Mouse (Mus musculus) limb, embryonic 13.5 days (tissue): ENCODE results near the gene Zbtb46. TPM values are rescaled to one million over a fixed set of nuclear protein-coding genes. Genes with fewer than 3 reads are reported as not detected.
"Not testable (repeated sequence)": the region's sequence is repeated elsewhere in the genome, so short reads cannot be mapped to it uniquely, and the experiment has no call there.

Experiments
- ATAC-seq: fragments of 200-750 bp; cut with Nextera tagmentation; 2 replicates; pipeline ENCODE4 v1.8.0; 2017; ENCODE audit warnings: low read depth, moderate number of reproducible peaks, moderate TSS enrichment; ENCODE audit not compliant: low FRiP score
- H3K27ac ChIP-seq: fragments of 300-500 bp; sonication (generic); 2 replicates; pipeline ENCODE4 v1.5.1; 2015; ENCODE audit warnings: inconsistent platforms, mild to moderate bottlenecking, moderate library complexity
- H3K27me3 ChIP-seq: fragments of 300-500 bp; sonication (generic); 2 replicates; pipeline ENCODE4 v1.6.1; 2015; ENCODE audit warnings: mild to moderate bottlenecking, inconsistent platforms
- H3K36me3 ChIP-seq: fragments of 300-500 bp; sonication (generic); 2 replicates; pipeline ENCODE4 v1.6.1; 2015; ENCODE audit warnings: inconsistent platforms, mild to moderate bottlenecking, moderate library complexity
- H3K4me1 ChIP-seq: fragments of 300-500 bp; sonication (generic); 2 replicates; pipeline ENCODE4 v1.6.1; 2015; ENCODE audit warnings: inconsistent platforms
- H3K4me2 ChIP-seq: fragments of 300-500 bp; sonication (generic); replicated peaks from 2 replicates; pipeline ENCODE4 v1.6.1; 2015; ENCODE audit warnings: inconsistent platforms, mild to moderate bottlenecking, moderate library complexity
- H3K4me3 ChIP-seq: fragments of 300-500 bp; sonication (generic); 2 replicates; pipeline ENCODE4 v1.5.1; 2015; ENCODE audit warnings: moderate library complexity, mild to moderate bottlenecking, inconsistent platforms
- H3K9ac ChIP-seq: fragments of 300-500 bp; sonication (generic); 2 replicates; pipeline ENCODE4 v1.6.1; 2015; ENCODE audit warnings: mild to moderate bottlenecking, inconsistent platforms
- H3K9me3 ChIP-seq: fragments of 300-500 bp; sonication (generic); 2 replicates; pipeline ENCODE4 v1.6.1; 2016; ENCODE audit warnings: inconsistent platforms
- WGBS: fragments of 180-500 bp; shearing (Covaris S2); methylation state at CpG from one replicate; pipeline ENCODE4 v1.1.7; 2015; 5-methylcytosine and 5-hydroxymethylcytosine counted together
- polyA plus RNA-seq: library from polyadenylated mRNA; unstranded; fragments of >200 nt; fragmentation: Nextera tagmentation; extraction: Ambion mirVana; gene quantifications from 2 replicates; pipeline ENCODE4 v1.2.1, GENCODE M21; 2015

Zbtb46 gene
- polyA plus RNA-seq, result 5.7 and 6.1 TPM in 2 replicates

DNA sequence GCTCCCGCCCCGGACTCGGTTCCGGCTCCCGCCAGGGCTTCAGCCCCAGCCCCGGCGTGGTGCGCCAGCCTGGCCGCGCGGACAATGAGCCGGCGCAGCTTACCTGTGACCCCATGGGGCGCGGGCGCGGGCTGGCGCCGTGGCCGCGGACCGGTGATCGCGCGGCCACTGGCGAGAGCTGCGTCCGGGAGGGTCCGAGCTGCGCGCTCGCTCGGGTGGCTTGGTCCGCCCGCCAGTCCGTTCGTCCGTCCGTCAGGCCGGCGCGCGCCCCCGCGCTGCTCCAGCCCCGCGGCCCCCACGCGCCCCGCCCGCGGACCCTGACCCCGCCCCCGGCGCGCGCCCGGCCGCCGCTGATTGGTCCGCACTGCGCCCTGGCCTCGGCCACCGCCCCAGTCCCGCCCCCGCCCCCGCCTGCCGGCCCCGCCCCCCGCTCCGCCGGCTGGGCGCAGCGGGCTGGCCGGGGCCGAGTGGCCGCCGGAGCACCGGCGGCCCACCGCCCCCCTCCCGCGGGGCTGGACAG, at the start of gene Zbtb46:
TSS of gene Zbtb46 (minus strand) at position 274 of the 520 bp plus-strand sequence.
- H3K4me3 ChIP-seq, result peak within 1 kb of the TSS; percentile 88
- peaks cover 18% of the 10 kb centered on the region for H3K4me1 ChIP-seq
- H3K9ac ChIP-seq, result peak within 1 kb of the TSS; percentile 76
- peaks cover 70% of the 10 kb centered on the region for H3K27me3 ChIP-seq
- H3K36me3 ChIP-seq, result no peaks in the 10 kb centered on the region
- peak; percentile 93 for ATAC-seq
- peak within 1 kb of the TSS; percentile 99 for H3K4me2 ChIP-seq
- no peaks in the 10 kb centered on the region for H3K9me3 ChIP-seq
- no peak within 1 kb of the TSS; the same call in 1 of the 2 replicates for H3K27ac ChIP-seq
- WGBS, result under 1% methylated on average over 39 of the region's 83 CpGs

DNA sequence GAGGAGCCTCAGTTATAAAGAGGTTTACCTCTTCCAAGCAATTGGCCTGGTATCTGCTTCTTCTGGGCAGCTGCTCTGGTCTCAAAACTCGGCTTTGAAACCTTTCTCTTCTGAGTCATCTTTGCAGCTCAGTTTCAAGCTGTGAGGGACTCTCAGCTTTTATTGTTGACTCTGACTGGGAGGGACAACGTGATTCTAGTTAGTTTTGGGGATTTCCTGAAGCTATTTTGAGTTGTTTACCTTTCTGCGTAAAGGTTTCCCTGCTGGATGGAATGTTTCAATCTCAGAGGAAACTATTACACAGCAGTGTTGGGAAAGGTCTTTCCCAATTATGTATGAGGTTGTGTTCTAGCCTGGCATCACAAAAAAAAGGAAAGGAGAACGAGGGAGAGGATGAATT, 39.4 kb upstream of the Zbtb46 start:
- H3K27ac ChIP-seq, result no peak overlapping the region
- 80% methylated on average over 4 of the region's 4 CpGs for WGBS
- H3K4me2 ChIP-seq, result peak overlapping the region; percentile 97; the same call in 1 of the 2 replicates
- peaks cover 15% of the 10 kb centered on the region for H3K4me1 ChIP-seq
- H3K9ac ChIP-seq, result no peak overlapping the region
- peak overlapping the region; percentile 66; the same call in 1 of the 2 replicates for H3K4me3 ChIP-seq
- ATAC-seq, result no peak
- no peaks in the 10 kb centered on the region for H3K9me3 ChIP-seq
- H3K27me3 ChIP-seq, result no peaks in the 10 kb centered on the region
- H3K36me3 ChIP-seq, result peaks cover 42% of the 10 kb centered on the region

DNA sequence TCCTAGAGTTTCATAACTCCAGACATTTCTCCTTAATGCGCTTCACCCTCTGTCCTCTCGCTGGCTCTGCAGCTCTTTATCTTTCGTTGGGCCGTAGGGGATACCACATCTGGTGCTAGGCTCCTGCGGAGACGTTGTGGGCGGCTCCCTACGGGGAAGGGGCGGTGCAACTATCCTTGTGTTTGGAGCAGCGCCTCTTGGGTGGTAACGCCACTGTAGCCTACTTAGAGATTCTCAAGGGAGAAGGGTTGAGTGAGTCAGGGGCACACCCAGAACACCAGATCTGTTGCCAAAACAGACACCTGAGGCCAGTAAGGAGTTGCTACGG, 38.3 kb upstream of the Zbtb46 start:
- H3K4me3 ChIP-seq, result peak overlapping the region; percentile 66
- peak overlapping the region; percentile 97 for H3K4me2 ChIP-seq
- no peaks in the 10 kb centered on the region for H3K27me3 ChIP-seq
- H3K9ac ChIP-seq, result peak overlapping the region; percentile 85
- ATAC-seq, result peak; percentile 32; the same call in 1 of the 2 replicates
- under 1% methylated on average over 12 of the region's 12 CpGs for WGBS
- H3K36me3 ChIP-seq, result peaks cover 31% of the 10 kb centered on the region
- peaks cover 15% of the 10 kb centered on the region for H3K4me1 ChIP-seq
- H3K9me3 ChIP-seq, result no peaks in the 10 kb centered on the region
- peak overlapping the region; percentile 85 for H3K27ac ChIP-seq

DNA sequence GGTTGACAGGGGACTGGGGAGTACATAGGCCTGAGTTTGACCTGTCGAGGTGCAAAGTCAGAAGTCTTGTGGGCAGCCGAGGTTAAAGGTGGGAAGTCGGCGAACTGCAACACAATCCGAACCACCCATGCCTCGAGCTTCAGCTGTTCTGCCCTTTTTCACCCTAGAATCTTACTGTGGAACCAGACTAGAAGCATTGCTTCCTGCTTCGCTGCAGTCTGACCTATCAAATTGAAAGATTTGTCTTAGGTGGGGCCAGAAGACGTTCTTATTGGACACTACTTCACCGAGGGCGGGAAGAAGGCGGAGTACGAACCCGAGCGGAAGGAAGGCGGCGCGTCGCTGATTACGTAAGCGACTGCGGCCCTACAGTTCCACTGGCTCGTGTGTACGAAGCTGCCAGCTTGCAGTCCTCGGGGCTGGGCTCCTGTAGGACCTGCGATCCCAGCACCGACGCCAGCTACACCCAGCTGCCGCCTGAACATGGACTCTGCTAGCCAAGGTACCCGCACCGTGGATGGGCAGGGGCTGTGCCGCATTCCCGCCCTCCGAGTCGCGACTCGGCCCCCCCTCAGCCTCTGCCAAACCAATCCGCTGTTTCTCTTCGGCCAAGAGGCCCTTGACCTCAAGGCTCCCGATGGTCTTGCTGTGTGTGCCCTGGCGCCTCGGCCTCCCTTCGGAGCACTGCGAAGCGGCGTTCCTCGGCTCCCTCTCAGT, 37.8 kb upstream of the Zbtb46 start, which contains the start of gene Tpd52l2:
TSS of gene Tpd52l2 (plus strand) at position 312 of the 717 bp plus-strand sequence.
- Histone ChIP-seq H3K9ac (peak within 1 kb of the TSS; percentile 85), H3K36me3 (peaks cover 26% of the 10 kb centered on the region), H3K4me2 (peak within 1 kb of the TSS; percentile 97), H3K4me1 (peaks cover 15% of the 10 kb centered on the region), H3K9me3 (no peaks in the 10 kb centered on the region), H3K27ac (peak within 1 kb of the TSS; percentile 85), H3K27me3 (no peaks in the 10 kb centered on the region), H3K4me3 (peak within 1 kb of the TSS; percentile 66)
- 0% methylated on average over 46 of the region's 46 CpGs for WGBS
- ATAC-seq, result peak; percentile 97

DNA sequence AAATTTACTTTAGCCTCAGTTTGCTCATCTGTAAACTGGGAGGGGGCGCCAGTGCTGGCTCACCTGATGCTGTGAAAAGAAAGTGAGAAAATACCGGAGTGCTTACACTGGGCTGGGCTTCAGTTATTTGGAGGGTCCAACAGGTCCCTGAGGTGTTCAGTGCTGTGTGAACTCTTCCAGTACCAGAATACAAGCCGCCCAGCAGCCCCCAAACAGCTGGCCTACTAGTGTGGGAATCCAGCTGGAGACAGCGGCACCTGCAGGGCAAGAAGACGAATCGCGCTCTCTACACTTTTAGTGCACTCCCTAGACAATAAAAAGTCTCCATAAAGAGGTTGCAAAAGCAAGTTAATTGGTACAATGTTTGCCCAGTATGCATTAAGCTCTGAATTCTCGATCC, 37.1 kb upstream of the Zbtb46 start:
- Histone ChIP-seq H3K4me2 (peak overlapping the region; percentile 97), H3K9me3 (no peaks in the 10 kb centered on the region), H3K27me3 (no peaks in the 10 kb centered on the region), H3K9ac (peak overlapping the region; percentile 58), H3K36me3 (peaks cover 19% of the 10 kb centered on the region), H3K4me3 (peak overlapping the region; percentile 66), H3K4me1 (peaks cover 15% of the 10 kb centered on the region), H3K27ac (peak overlapping the region; percentile 63; the same call in 1 of the 2 replicates)
- ATAC-seq, result 0 out of 2 replicates have a peak, but pooled peaks have one; percentile 30
- WGBS, result 12% methylated on average over 8 of the region's 8 CpGs

GRCm38 (mm10) chr2:181495845-181496244, 36.6 kb upstream of the Zbtb46 start:
- H3K27me3 ChIP-seq, H3K4me3 ChIP-seq, H3K27ac ChIP-seq, H3K9me3 ChIP-seq, H3K9ac ChIP-seq, ATAC-seq: not testable (repeated sequence)
- WGBS, result 68% methylated on average over 8 of the region's 8 CpGs
- peaks cover 15% of the 10 kb centered on the region for H3K36me3 ChIP-seq
- peak overlapping the region; percentile 97 for H3K4me2 ChIP-seq
- peaks cover 15% of the 10 kb centered on the region for H3K4me1 ChIP-seq

DNA sequence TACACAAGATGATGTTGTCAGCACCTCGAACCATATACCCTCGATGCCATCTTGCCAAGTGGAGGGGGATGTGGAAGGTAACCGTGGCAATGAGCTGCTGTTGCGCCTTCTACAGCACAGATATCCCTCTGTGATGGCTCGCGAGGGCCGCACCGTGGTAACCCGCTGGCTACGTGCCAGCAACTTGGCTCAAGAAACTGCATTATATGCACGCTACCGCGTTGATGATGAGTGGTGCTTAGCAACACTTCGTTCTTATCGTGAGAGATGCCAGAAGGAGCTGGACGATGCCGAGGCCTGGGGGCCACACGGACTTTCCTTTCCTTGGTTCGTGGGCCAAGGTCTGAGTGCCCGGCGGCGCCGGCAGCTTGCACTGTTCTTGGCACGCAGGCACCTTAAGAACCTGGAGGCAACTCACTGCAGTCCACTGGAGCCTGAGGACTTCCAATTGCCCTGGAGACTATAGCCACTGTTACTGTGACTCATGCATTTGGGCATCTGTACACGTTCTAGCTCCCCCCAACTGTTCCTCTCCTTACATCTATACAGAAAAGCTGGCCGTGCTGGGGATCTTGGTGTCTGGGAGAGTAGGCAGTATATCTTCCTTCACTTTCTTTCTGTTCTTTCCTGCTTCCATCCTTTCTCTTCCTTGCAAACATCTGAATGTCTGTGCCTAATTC, 35.2 kb upstream of the Zbtb46 start:
- WGBS, result 82% methylated on average over 26 of the region's 26 CpGs

DNA sequence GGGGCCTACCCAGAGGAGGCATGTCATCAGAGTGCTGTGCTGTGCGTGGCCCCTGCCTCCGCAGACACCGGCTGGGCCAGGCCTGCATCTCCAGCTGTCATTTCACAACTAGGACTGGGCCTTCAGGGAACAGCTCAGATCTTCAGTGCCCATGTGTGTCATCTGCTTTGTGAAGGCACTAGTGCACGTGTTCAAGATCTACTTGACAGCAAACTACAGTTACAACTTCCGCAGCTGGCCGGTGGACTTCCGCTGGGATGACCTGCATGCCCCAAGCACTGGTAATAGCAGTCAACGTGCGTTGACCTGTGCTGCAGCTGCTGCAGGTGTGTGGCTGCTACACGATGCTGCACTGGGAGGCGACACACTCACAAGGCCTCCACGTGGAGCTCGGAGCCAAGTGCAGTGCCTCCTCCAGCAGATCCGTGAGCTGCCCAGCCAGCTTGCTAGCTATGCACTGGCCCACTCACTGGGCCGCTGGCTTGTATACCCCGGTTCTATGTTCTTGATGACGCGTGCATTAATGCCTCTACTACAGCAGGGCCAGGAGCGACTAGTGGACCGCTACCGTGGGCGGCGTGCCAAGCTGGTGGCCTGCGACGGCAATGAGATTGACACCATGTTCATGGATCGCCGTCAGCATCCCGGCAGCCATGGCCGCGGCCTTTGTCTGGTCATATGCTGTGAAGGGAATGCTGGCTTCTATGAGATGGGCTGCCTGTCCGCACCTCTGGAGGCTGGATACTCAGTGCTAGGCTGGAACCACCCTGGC, 34.1 kb upstream of the Zbtb46 start, which contains the start of gene Abhd16b:
TSS of gene Abhd16b (plus strand) at position 51 of the 772 bp plus-strand sequence.
- Histone ChIP-seq H3K9ac (no peak within 1 kb of the TSS), H3K27ac (no peak within 1 kb of the TSS), H3K4me2 (no peak within 1 kb of the TSS), H3K36me3 (no peaks in the 10 kb centered on the region), H3K27me3 (no peaks in the 10 kb centered on the region), H3K9me3 (no peaks in the 10 kb centered on the region), H3K4me1 (peaks cover 10% of the 10 kb centered on the region), H3K4me3 (no peak within 1 kb of the TSS)
- no peak for ATAC-seq
- 82% methylated on average over 31 of the region's 31 CpGs for WGBS

More for the DNA sequence above, 35.2 kb upstream of the Zbtb46 start:
- H3K4me1 ChIP-seq, result peaks cover 15% of the 10 kb centered on the region
- ATAC-seq, result no peak
- H3K9me3 ChIP-seq, result no peaks in the 10 kb centered on the region
- no peak overlapping the region for H3K27ac ChIP-seq
- no peak overlapping the region for H3K4me2 ChIP-seq
- no peak overlapping the region for H3K4me3 ChIP-seq
- no peaks in the 10 kb centered on the region for H3K27me3 ChIP-seq
- H3K9ac ChIP-seq, result no peak overlapping the region; the same call in 1 of the 2 replicates
- 0 out of 2 replicates have a peak, but pooled peaks cover under 1% of the 10 kb centered on the region for H3K36me3 ChIP-seq

DNA sequence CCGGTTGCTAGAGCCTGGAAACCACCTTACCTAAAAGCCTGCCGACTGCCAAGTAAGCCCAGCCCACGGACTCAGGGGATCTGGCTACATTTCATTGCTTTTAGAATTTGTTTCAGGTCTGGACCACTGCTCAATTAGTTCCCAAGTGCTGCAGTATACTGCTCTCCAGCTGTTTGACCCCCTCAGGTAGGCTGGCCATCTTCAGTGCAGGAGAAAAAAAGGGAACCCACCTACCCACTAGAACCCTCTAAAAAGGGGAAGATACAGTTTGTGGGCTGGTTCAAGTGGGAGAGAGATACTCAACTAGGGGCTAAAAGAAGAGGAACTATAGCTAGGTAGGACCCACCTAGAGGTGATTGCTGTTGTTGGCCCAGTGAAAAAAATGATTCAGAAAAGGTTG, 33.0 kb upstream of the Zbtb46 start:
- no peaks in the 10 kb centered on the region for H3K27me3 ChIP-seq
- no peak overlapping the region for H3K4me2 ChIP-seq
- no peak overlapping the region for H3K4me3 ChIP-seq
- WGBS, result 45% methylated on average over 3 of the region's 3 CpGs
- peaks cover 16% of the 10 kb centered on the region for H3K4me1 ChIP-seq
- no peak for ATAC-seq
- H3K36me3 ChIP-seq, result no peaks in the 10 kb centered on the region
- no peak overlapping the region for H3K9ac ChIP-seq
- H3K9me3 ChIP-seq, result no peaks in the 10 kb centered on the region
- H3K27ac ChIP-seq, result no peak overlapping the region

GRCm38 (mm10) chr2:181491432-181492205, 32.4 kb upstream of the Zbtb46 start:
- no peak overlapping the region for H3K4me3 ChIP-seq
- ATAC-seq, result no peak
- no peak overlapping the region for H3K4me2 ChIP-seq
- no peak overlapping the region for H3K9ac ChIP-seq
- H3K27ac ChIP-seq, result no peak overlapping the region
- no peaks in the 10 kb centered on the region for H3K9me3 ChIP-seq
- no peaks in the 10 kb centered on the region for H3K27me3 ChIP-seq
- 25% methylated on average over 7 of the region's 7 CpGs for WGBS
- H3K36me3 ChIP-seq, result no peaks in the 10 kb centered on the region
- peaks cover 22% of the 10 kb centered on the region for H3K4me1 ChIP-seq
